Mouse (Mus musculus) embryonic facial prominence, embryonic 15.5 days (tissue): ENCODE measurements around the gene Dnm2. TPM values are rescaled to one million over a fixed set of nuclear protein-coding genes. Genes with fewer than 3 reads are reported as not detected.

Experiments
- ATAC-seq: fragments of 200-750 bp; cut with Nextera tagmentation; 2 replicates; pipeline ENCODE4 v1.8.0; 2017; ENCODE audit warnings: low read depth, moderate TSS enrichment; ENCODE audit not compliant: insufficient number of reproducible peaks, low FRiP score, low TSS enrichment
- H3K27ac ChIP-seq: fragments of 300-500 bp; sonication (generic); replicated peaks from 2 replicates; pipeline ENCODE4 v1.5.1; 2015; ENCODE audit warnings: mild to moderate bottlenecking, inconsistent platforms
- H3K27me3 ChIP-seq: fragments of 300-500 bp; sonication (generic); 2 replicates; pipeline ENCODE4 v1.6.1; 2015; ENCODE audit warnings: inconsistent platforms
- H3K36me3 ChIP-seq: fragments of 300-500 bp; sonication (generic); 2 replicates; pipeline ENCODE4 v1.6.1; 2015; ENCODE audit warnings: mild to moderate bottlenecking, inconsistent platforms
- H3K4me1 ChIP-seq: fragments of 300-500 bp; sonication (generic); 2 replicates; pipeline ENCODE4 v1.6.1; 2015; ENCODE audit warnings: inconsistent platforms
- H3K4me2 ChIP-seq: fragments of 300-500 bp; sonication (generic); replicated peaks from 2 replicates; pipeline ENCODE4 v1.6.1; 2015; ENCODE audit warnings: mild to moderate bottlenecking, inconsistent platforms
- H3K4me3 ChIP-seq: fragments of 300-500 bp; sonication (generic); replicated peaks from 2 replicates; pipeline ENCODE4 v1.5.1; 2015; ENCODE audit warnings: mild to moderate bottlenecking, inconsistent platforms
- H3K9ac ChIP-seq: fragments of 300-500 bp; sonication (generic); 2 replicates; pipeline ENCODE4 v1.6.1; 2015; ENCODE audit warnings: inconsistent platforms
- H3K9me3 ChIP-seq: fragments of 300-500 bp; sonication (generic); replicated peaks from 2 replicates; pipeline ENCODE4 v1.6.1; 2016; ENCODE audit warnings: inconsistent platforms
- WGBS: fragments of 180-500 bp; shearing (Covaris S2); methylation state at CpG from one replicate; pipeline ENCODE4 v1.1.7; 2015; 5-methylcytosine and 5-hydroxymethylcytosine counted together
- polyA plus RNA-seq: library from polyadenylated mRNA; unstranded; fragments of >200 nt; fragmentation: Nextera tagmentation; extraction: Ambion mirVana; gene quantifications from 2 replicates; pipeline ENCODE4 v1.2.1, GENCODE M21; 2015

The Dnm2 gene
- polyA plus RNA-seq, result 79.7 and 85.9 TPM in 2 replicates

DNA sequence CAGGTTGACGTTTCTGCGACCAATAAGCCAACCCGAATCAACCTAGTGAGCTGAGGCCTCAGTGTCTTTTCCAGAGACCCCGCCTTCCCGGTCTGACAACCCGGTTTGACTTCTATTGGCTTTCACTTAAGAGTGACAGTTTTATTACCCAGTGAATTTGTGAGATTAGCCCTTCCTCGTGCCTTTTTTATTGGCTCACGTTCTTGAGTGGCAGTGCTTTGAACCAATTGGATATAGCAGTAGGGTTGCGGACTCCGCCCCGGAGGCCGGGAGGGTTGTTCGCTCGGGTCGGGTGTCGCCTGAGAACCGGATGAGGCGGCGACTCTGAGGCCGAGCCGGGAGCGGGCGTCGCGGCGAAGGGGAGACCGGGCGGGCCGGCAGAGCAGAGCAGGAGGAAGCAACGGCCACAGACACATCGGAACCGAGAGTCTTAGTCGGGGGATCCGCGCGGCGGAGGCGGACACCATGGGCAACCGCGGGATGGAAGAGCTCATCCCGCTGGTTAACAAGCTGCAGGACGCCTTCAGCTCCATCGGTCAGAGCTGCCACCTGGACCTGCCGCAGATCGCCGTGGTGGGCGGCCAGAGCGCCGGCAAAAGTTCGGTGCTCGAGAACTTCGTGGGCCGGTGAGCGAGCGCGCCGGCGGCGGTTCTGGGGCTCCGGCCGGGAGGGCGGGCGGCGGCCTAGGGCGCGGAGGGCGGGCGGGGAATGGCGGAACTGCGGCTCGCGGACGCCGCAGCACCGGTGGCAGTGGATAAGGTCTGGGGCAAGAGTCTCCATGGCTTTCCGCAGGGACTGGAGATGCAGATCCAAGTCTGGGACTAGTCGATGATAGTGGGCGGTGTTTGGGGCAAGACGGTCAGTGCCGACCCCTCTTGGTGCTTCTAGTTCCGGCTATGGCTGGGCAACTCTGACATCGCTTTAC, at the start of gene Dnm2:
Gene Dnm2, plus strand, starts transcription at position 278 of the 925 bp plus-strand sequence.
- Histone ChIP-seq H3K9ac (peak within 1 kb of the TSS; percentile 95), H3K27me3 (no peaks in the 10 kb centered on the region), H3K4me2 (peak within 1 kb of the TSS; percentile 88), H3K4me1 (peaks cover 34% of the 10 kb centered on the region), H3K36me3 (peaks cover 16% of the 10 kb centered on the region), H3K27ac (peak within 1 kb of the TSS; percentile 90), H3K4me3 (peak within 1 kb of the TSS; percentile 99), H3K9me3 (no peaks in the 10 kb centered on the region)
- WGBS, result under 1% methylated on average over 80 of the region's 82 CpGs
- peak; percentile 98 for ATAC-seq

DNA sequence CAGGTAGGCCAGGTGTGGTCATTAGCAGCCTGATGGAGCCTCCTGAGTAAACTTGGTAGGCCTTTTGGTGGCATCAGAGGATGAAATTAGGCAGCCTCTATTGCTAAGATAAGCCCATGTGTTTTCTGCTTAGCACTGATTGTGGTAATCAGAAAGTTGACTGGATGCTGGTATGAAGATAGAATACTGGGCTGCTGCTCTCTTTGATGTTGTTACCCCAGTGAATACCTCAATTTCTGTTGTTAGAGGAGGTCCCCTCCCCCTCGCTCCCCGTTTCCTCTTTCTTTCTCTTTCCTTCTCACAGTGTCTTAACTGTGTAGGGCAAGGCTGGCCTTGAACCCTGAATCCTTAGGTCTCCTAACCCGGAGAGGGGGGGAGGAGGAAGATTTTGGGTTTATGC, 45.5 kb upstream of the Dnm2 start:
- Histone ChIP-seq H3K36me3 (peaks cover 28% of the 10 kb centered on the region; the same call in 1 of the 2 replicates), H3K4me1 (peaks cover 20% of the 10 kb centered on the region; the same call in 1 of the 2 replicates)
- 91% methylated on average over 3 of the region's 3 CpGs for WGBS

DNA sequence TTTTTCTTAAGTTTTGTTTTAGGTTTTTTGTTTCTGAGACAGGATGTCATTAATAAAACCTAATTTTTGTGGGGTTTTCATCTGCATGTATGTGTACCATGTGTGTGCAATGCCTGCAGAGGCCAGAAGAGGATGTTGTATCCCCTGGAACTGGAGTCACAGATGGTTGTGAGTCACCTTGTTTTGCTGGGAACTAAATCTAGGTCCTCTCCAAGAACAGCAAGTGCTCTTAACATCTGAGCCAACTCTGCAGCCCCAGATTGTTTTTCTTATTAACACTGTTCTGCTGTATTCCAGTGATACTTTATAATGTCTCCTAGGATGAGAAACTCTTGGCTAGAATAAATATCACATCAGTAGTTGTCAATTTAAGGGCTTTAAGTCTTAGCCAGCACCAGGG, 43.8 kb upstream of the Dnm2 start:
- no peak overlapping the region for H3K4me2 ChIP-seq
- no peak overlapping the region for H3K4me3 ChIP-seq
- ATAC-seq, result no peak
- no peak overlapping the region for H3K27ac ChIP-seq
- no peaks in the 10 kb centered on the region for H3K9me3 ChIP-seq
- no peaks in the 10 kb centered on the region for H3K27me3 ChIP-seq
- H3K4me1 ChIP-seq, result peaks cover 20% of the 10 kb centered on the region; the same call in 1 of the 2 replicates
- H3K36me3 ChIP-seq, result peaks cover 25% of the 10 kb centered on the region; the same call in 1 of the 2 replicates
- H3K9ac ChIP-seq, result no peak overlapping the region

More for the DNA sequence above, 45.5 kb upstream of the Dnm2 start:
- no peak overlapping the region for H3K27ac ChIP-seq
- ATAC-seq, result no peak
- H3K9ac ChIP-seq, result no peak overlapping the region
- no peaks in the 10 kb centered on the region for H3K27me3 ChIP-seq
- H3K9me3 ChIP-seq, result no peaks in the 10 kb centered on the region
- no peak overlapping the region for H3K4me3 ChIP-seq
- no peak overlapping the region for H3K4me2 ChIP-seq

DNA sequence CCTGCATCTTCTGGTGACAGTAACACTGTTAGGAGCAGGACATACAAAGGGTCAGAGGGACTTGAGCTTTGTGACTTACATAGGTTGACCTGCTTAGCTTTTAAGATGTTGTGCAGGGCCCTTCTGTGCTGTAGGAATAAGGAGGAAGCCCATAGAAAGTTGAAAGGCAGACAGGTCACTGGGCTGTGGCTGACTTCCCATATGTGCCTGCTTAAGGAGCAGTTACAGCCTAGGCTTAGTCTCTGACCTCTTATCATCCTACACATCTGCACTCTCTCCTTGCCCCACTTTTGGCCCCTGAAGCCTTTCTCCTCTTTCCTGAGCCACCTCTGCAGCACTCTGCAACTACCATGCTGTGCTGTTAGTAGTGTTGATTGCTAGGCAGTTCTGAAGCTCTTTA, 40.7 kb upstream of the Dnm2 start:
- no peak for ATAC-seq

DNA sequence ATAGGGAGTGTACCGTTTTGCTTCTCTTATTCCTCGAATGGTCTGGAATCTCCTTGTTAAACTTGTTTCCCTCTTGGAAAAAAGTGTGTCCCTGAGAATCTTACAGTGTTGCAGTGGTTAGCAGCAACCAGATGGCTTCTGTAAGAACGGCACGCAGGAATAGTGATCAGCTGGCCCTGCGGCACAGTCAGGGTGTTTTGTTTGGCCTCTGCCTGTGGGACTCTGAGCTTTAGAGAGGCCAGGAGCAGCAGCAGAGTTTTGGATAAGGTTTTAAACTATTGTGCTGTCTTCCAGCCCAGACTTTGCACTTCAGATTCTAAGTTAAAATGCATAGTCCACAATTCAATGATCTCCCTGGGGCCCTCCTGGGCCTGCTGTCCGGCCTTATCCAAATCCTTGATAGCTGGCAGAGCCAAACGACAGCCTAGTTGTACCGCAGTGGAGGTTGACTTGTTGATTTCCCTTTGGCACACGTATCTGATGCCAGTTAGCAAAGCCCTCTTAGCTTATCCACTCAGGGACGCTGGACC, 32.0 kb upstream of the Dnm2 start:
- Histone ChIP-seq H3K4me2 (no peak overlapping the region), H3K9me3 (no peaks in the 10 kb centered on the region), H3K4me1 (no peaks in the 10 kb centered on the region), H3K27me3 (no peaks in the 10 kb centered on the region), H3K9ac (no peak overlapping the region), H3K4me3 (no peak overlapping the region), H3K36me3 (peaks cover 92% of the 10 kb centered on the region), H3K27ac (no peak overlapping the region)
- 86% methylated on average over 10 of the region's 10 CpGs for WGBS
- no peak for ATAC-seq

More for the DNA sequence above, 40.7 kb upstream of the Dnm2 start:
- Histone ChIP-seq H3K4me2 (no peak overlapping the region), H3K36me3 (peaks cover 31% of the 10 kb centered on the region), H3K27ac (no peak overlapping the region), H3K4me1 (0 out of 2 replicates have a peak, but pooled peaks cover 6% of the 10 kb centered on the region), H3K9me3 (no peaks in the 10 kb centered on the region), H3K9ac (no peak overlapping the region), H3K4me3 (no peak overlapping the region), H3K27me3 (no peaks in the 10 kb centered on the region)

DNA sequence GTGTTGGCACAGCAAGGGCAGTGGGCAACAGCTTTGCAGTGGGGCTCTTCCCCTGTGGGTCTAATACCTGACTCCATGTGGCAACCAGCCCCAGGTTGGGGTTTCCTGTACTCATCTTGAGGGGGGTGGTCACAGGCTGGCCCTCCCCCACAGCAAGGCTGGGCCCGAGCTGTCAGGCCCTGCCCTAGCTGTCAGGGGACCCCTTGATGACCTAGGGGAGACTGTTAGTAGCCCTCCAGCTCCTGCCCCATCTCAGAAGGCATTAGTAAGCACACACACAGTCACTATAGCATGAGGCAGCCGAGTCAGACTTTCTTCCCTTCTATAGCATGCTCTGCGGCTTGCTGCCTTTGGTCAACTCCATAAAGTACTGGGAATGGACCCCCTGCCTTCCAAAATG, 29.0 kb upstream of the Dnm2 start:
- Histone ChIP-seq H3K36me3 (peaks cover 95% of the 10 kb centered on the region), H3K4me2 (no peak overlapping the region), H3K4me3 (no peak overlapping the region), H3K4me1 (no peaks in the 10 kb centered on the region), H3K27me3 (no peaks in the 10 kb centered on the region), H3K27ac (no peak overlapping the region), H3K9ac (no peak overlapping the region), H3K9me3 (no peaks in the 10 kb centered on the region)
- ATAC-seq, result no peak
- 87% methylated on average over 3 of the region's 3 CpGs for WGBS

DNA sequence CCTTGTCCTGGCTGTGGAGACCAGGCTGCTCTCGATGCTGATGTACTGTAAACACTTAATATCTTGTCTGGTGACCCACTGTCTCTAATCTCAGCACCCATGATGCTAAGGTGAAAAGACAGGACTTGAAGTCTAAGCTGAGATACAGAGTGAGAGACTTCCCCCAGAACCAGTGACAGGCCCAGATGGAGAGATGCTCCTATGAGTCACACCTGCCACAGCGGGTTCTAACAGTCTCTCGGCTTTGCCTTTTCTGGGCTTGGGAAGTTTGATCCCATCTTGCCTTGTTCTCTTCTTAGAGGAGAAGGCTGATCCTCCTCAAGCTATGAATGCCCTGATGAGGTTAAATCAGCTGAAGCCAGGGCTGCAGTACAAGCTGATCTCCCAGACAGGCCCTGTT, 27.5 kb upstream of the Dnm2 start:
- 90% methylated on average over 3 of the region's 3 CpGs for WGBS
- Histone ChIP-seq H3K4me1 (no peaks in the 10 kb centered on the region), H3K9me3 (no peaks in the 10 kb centered on the region), H3K27me3 (no peaks in the 10 kb centered on the region), H3K4me2 (no peak overlapping the region), H3K4me3 (no peak overlapping the region), H3K36me3 (peaks cover 95% of the 10 kb centered on the region), H3K27ac (no peak overlapping the region), H3K9ac (no peak overlapping the region)
- no peak for ATAC-seq

DNA sequence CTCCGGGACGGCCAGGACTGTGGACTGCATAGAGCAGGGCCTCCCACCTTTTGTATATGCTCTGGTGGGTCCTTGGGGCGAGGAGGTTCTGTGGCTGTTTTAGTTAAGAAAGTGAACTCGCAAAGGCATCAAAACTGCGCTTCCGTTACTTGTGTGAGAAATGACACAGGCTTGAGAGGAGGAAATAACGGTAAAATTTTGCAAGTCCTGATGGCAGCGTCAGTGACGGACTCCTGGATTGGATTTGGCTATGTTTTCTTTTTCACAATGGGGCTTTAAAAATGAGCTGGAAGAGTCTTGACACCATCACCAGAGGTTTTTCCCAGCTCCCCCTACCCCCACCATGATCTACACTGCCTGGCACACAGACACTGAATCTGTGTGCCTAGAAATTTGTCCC, 23.7 kb upstream of the Dnm2 start:
- Histone ChIP-seq H3K9ac (no peak overlapping the region), H3K36me3 (peaks cover 94% of the 10 kb centered on the region), H3K27me3 (no peaks in the 10 kb centered on the region), H3K9me3 (no peaks in the 10 kb centered on the region), H3K4me3 (no peak overlapping the region), H3K27ac (no peak overlapping the region), H3K4me1 (no peaks in the 10 kb centered on the region), H3K4me2 (no peak overlapping the region)
- ATAC-seq, result no peak
- 93% methylated on average over 9 of the region's 9 CpGs for WGBS

DNA sequence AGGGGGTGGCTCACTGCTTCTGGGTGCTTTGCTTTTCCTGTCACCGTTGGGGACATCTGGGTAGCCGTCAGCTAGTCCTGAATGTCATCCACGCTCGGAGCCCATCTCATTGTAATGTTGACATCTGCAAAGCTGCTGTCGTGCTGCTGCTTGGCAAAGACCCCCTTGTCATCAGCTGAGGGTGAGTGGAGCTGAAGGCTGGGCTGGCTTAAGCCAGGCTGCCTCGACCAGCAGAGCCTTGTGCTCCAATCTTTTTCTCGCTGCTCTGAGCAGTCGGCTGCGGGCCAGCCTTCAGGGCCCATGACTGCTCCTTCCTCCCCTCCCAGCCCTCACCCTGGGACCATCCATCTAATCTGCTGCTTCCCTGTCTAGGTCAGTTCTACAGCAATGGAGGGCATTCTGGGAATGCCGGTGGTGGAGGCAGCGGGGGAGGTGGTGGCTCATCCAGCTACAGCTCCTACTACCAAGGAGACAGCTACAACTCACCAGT, 21.9 kb upstream of the Dnm2 start:
- Histone ChIP-seq H3K4me2 (no peak overlapping the region), H3K4me3 (no peak overlapping the region), H3K36me3 (peaks cover 90% of the 10 kb centered on the region), H3K27me3 (no peaks in the 10 kb centered on the region), H3K9ac (no peak overlapping the region), H3K4me1 (no peaks in the 10 kb centered on the region), H3K27ac (no peak overlapping the region), H3K9me3 (no peaks in the 10 kb centered on the region)
- 80% methylated on average over 11 of the region's 11 CpGs for WGBS
- no peak for ATAC-seq

DNA sequence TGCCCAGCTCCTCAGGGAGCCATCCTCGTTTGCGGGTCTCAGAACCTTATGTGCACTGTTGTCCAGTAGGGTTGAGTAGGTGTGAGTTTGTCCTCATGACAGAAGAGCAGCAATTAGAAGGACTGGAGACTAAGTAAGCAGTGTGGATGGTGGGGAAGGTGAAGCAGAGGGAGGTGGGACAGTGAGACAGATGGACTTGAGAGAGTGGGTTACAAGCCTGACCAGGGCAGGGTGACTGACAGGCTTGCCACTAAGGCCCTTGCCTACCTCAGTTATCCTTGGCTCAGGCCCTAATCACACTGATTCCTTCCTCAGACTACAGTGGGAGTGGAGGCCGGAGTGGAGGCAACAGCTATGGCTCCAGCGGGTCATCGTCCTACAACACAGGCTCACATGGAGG, 21.0 kb upstream of the Dnm2 start:
- H3K9ac ChIP-seq, result no peak overlapping the region
- ATAC-seq, result no peak
- H3K27me3 ChIP-seq, result no peaks in the 10 kb centered on the region
- no peaks in the 10 kb centered on the region for H3K4me1 ChIP-seq
- H3K27ac ChIP-seq, result no peak overlapping the region
- H3K4me3 ChIP-seq, result no peak overlapping the region
- peaks cover 80% of the 10 kb centered on the region for H3K36me3 ChIP-seq
- 92% methylated on average over 5 of the region's 5 CpGs for WGBS
- no peaks in the 10 kb centered on the region for H3K9me3 ChIP-seq
- no peak overlapping the region for H3K4me2 ChIP-seq

DNA sequence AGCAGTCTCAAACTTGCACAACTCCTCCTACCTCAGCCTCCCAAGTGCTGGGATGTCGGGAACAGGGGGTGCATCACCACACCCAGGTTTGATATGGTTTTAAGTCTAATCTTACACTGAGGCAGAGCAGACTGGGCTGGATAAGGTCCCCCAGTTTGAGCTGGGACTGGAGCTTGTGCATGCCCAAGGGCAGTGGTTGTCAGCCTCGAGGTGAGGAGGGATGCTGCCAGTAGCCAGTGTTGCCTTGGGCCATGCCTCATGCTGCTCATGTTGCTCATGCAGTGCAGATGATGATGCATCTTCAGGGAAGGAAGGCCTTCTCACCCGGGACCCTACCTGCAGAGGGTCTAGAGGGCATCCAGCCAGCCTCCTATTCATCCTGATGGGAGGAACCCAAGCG, 19.2 kb upstream of the Dnm2 start:
- no peak for ATAC-seq
- H3K9ac ChIP-seq, result no peak overlapping the region
- H3K27me3 ChIP-seq, result no peaks in the 10 kb centered on the region
- no peak overlapping the region for H3K4me2 ChIP-seq
- WGBS, result 61% methylated on average over 4 of the region's 4 CpGs
- H3K4me1 ChIP-seq, result no peaks in the 10 kb centered on the region; the same call in 1 of the 2 replicates
- H3K36me3 ChIP-seq, result peaks cover 63% of the 10 kb centered on the region
- no peaks in the 10 kb centered on the region for H3K9me3 ChIP-seq
- no peak overlapping the region for H3K27ac ChIP-seq
- H3K4me3 ChIP-seq, result no peak overlapping the region
